Mouse (Mus musculus) gonadal fat pad, adult 2 months (tissue): ENCODE measurements around the gene Birc6. TPM values are rescaled to one million over a fixed set of nuclear protein-coding genes. Genes with fewer than 3 reads are reported as not detected.

Experiments used
- DNase-seq: peaks from one replicate; pipeline ENCODE4 v3.0.0-alpha.2; 2012; ENCODE audit warnings: low read depth
- polyA plus RNA-seq: library from polyadenylated mRNA; depleted of rRNA; stranded (reverse); fragments of >200 nt; gene quantifications from 2 replicates; pipeline ENCODE4 v1.2.3, GENCODE M21; 2012; rRNA removed

Gene Birc6
- polyA plus RNA-seq, 1 experiment, result 85.6 TPM

GRCm38 (mm10) chr17:74707637-74708152 is 179.6 kb downstream of the Birc6 start:
- no peak for DNase-seq

- DNase-seq, result no peak
These were observed 182.6 kb downstream of the Birc6 start for GRCm38 (mm10) chr17:74710731-74711130.

GRCm38 (mm10) chr17:74711627-74712026 is 183.5 kb downstream of the Birc6 start:
- no peak for DNase-seq

GRCm38 (mm10) chr17:74715128-74715527 is 187.0 kb downstream of the Birc6 start:
- no peak for DNase-seq

- no peak for DNase-seq
These were observed 187.6 kb downstream of the Birc6 start for GRCm38 (mm10) chr17:74715724-74716123.

- no peak for DNase-seq
These were observed 188.5 kb downstream of the Birc6 start for GRCm38 (mm10) chr17:74716643-74717042.

- no peak for DNase-seq
These were observed 189.1 kb downstream of the Birc6 start for GRCm38 (mm10) chr17:74717091-74717617.

- DNase-seq, result peak; percentile 72
These were observed 189.6 kb downstream of the Birc6 start, which contains the start of gene Ttc27 for GRCm38 (mm10) chr17:74717618-74718151. Gene Ttc27 (plus strand): TSS chr17:74717732.

GRCm38 (mm10) chr17:74732872-74733271 is 204.8 kb downstream of the Birc6 start:
- DNase-seq, result no peak

GRCm38 (mm10) chr17:74735392-74735791 is 207.3 kb downstream of the Birc6 start:
- no peak for DNase-seq

- DNase-seq, result no peak
These were observed 221.6 kb downstream of the Birc6 start for GRCm38 (mm10) chr17:74749659-74750058.

- DNase-seq, result no peak
These were observed 222.9 kb downstream of the Birc6 start for GRCm38 (mm10) chr17:74751026-74751425.

Other genes starting within 250 kb of the Birc6 start
- 30.0 and 47.4 TPM in 2 replicates for gene Memo1, start 232.8 kb upstream of the Birc6 start, polyA plus RNA-seq
- 40.7 and 44.8 TPM in 2 replicates for gene Dpy30, start 204.4 kb upstream of the Birc6 start, polyA plus RNA-seq
- gene Spast, start 189.3 kb upstream of the Birc6 start, polyA plus RNA-seq, result 6.0 and 7.3 TPM in 2 replicates
- 22.5 and 24.1 TPM in 2 replicates for gene Slc30a6, start 132.7 kb upstream of the Birc6 start, polyA plus RNA-seq
- 0.15 and 0.24 TPM in 2 replicates for gene Nlrc4, start 69.2 kb upstream of the Birc6 start, polyA plus RNA-seq
- gene Yipf4, start 38.8 kb upstream of the Birc6 start, polyA plus RNA-seq, result 30.0 and 48.7 TPM in 2 replicates
- 4.7 and 5.6 TPM in 2 replicates for gene Ttc27, start 189.4 kb downstream of the Birc6 start, polyA plus RNA-seq